Mouse (Mus musculus): ENCODE data around the gene Ddx19b. TPM values are rescaled to one million over a fixed set of nuclear protein-coding genes. Genes with fewer than 3 reads are reported as not detected.
"Not testable (repeated sequence)": the region's sequence is repeated elsewhere in the genome, so short reads cannot be mapped to it uniquely, and the experiment has no call there.

Gene Ddx19b
- polyA plus RNA-seq, 1 experiment from 2014 or later, result 3.8 TPM

DNA sequence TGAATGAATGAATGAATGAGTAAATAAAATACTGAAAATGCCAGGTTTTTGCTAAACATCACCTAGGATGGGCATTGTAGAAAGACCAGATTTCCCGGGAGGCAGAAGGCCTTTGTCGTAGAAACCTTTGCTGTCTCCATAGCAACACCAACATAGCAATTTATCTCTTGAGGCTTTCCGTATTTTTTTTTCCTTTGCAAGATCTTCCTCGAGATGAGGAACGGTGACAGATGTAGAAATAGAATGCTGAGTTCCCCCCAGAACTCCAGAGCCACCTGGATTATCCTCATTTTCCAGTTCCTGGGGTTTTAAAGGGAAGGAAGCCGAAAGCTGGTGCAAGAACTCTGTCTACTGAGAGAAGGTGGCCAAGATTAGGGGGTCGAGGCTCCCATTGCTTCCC lies 66.9 kb downstream of the Ddx19b start:
- no peak overlapping the region for H3K9ac ChIP-seq (ENCODE audit: low read depth, low read length)
- H3K36me3 ChIP-seq (ENCODE audit: control insufficient read depth, insufficient read depth, low read length), result peaks cover 8% of the 10 kb centered on the region; the same call in 1 of the 2 replicates
- no peak overlapping the region for H3K4me2 ChIP-seq
- H3K4me3 ChIP-seq (ENCODE audit: low read depth, low read length), result no peak overlapping the region
- H3K4me1 ChIP-seq (ENCODE audit: control insufficient read depth, insufficient read depth, low read length), result peaks cover 13% of the 10 kb centered on the region
- 69% methylated on average over 7 of the region's 7 CpGs for WGBS (ENCODE audit: insufficient replicate concordance)
- no peak for ATAC-seq (replicated peaks; ENCODE audit: insufficient number of reproducible peaks, low FRiP score, low TSS enrichment)
- no peaks in the 10 kb centered on the region for H3K27me3 ChIP-seq (ENCODE audit: control insufficient read depth, insufficient read depth, low read length)
- no peaks in the 10 kb centered on the region for H3K9me3 ChIP-seq (replicated peaks; ENCODE audit: control insufficient read depth, low read length)
- H3K27ac ChIP-seq (ENCODE audit: low read depth, low read length), result no peak overlapping the region

DNA sequence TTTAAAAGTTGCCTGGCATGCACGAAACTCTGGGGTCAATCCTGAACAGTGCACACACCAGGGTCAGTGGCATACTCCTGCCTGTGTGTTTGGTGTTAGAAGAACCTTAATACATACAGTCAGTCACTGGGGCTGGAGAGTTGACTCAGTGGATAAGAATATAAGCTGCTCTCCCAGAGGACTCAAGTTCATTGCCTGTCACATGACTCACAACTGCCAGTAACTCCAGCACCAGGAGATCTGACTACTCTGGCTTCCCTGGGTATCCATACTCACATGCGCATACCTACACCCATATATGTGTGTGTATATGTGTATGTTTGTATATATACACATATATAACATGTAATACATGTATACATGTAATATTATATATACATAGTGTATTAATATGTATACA lies 68.5 kb downstream of the Ddx19b start:
- Histone ChIP-seq H3K36me3 (ENCODE audit: control insufficient read depth, insufficient read depth, low read length) (peaks cover 8% of the 10 kb centered on the region; the same call in 1 of the 2 replicates), H3K9ac (ENCODE audit: low read depth, low read length) (no peak overlapping the region), H3K4me1 (ENCODE audit: control insufficient read depth, insufficient read depth, low read length) (peaks cover 13% of the 10 kb centered on the region), H3K4me2 (no peak overlapping the region), H3K9me3 (replicated peaks; ENCODE audit: control insufficient read depth, low read length) (no peaks in the 10 kb centered on the region), H3K27me3 (ENCODE audit: control insufficient read depth, insufficient read depth, low read length) (no peaks in the 10 kb centered on the region), H3K4me3 (ENCODE audit: low read depth, low read length) (no peak overlapping the region), H3K27ac (ENCODE audit: low read depth, low read length) (no peak overlapping the region)
- ATAC-seq (replicated peaks; ENCODE audit: insufficient number of reproducible peaks, low FRiP score, low TSS enrichment), result no peak
- WGBS (ENCODE audit: insufficient replicate concordance), result 89% methylated on average over 2 of the region's 2 CpGs

DNA sequence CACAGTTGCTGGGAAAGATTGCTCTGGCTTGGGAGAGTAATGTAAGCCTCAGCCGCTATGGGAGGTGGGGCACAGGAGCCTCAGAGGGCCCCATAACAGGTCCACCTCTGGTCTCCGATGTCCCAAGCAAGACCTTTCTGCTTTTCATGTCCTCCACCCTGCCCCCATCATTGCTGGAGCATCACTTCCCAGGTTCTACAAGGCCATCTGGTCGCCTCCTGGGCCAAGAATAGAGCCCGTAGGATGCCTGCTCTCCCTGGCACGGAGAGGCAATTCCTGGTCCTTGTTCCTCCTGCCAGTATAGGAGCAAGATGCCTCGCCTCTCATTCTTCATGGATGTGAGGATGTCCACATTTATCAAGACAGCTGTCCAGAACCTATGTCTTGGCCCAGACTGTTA lies 71.6 kb downstream of the Ddx19b start:
- WGBS (ENCODE audit: insufficient replicate concordance), result 95% methylated on average over 6 of the region's 6 CpGs
- Histone ChIP-seq H3K9me3 (replicated peaks; ENCODE audit: control insufficient read depth, low read length) (no peaks in the 10 kb centered on the region), H3K36me3 (ENCODE audit: control insufficient read depth, insufficient read depth, low read length) (peaks cover 14% of the 10 kb centered on the region), H3K27ac (ENCODE audit: low read depth, low read length) (no peak overlapping the region), H3K4me1 (ENCODE audit: control insufficient read depth, insufficient read depth, low read length) (peaks cover 3% of the 10 kb centered on the region; the same call in 1 of the 2 replicates), H3K27me3 (ENCODE audit: control insufficient read depth, insufficient read depth, low read length) (no peaks in the 10 kb centered on the region), H3K9ac (ENCODE audit: low read depth, low read length) (no peak overlapping the region), H3K4me2 (no peak overlapping the region), H3K4me3 (ENCODE audit: low read depth, low read length) (no peak overlapping the region)
- ATAC-seq (replicated peaks; ENCODE audit: insufficient number of reproducible peaks, low FRiP score, low TSS enrichment), result no peak

DNA sequence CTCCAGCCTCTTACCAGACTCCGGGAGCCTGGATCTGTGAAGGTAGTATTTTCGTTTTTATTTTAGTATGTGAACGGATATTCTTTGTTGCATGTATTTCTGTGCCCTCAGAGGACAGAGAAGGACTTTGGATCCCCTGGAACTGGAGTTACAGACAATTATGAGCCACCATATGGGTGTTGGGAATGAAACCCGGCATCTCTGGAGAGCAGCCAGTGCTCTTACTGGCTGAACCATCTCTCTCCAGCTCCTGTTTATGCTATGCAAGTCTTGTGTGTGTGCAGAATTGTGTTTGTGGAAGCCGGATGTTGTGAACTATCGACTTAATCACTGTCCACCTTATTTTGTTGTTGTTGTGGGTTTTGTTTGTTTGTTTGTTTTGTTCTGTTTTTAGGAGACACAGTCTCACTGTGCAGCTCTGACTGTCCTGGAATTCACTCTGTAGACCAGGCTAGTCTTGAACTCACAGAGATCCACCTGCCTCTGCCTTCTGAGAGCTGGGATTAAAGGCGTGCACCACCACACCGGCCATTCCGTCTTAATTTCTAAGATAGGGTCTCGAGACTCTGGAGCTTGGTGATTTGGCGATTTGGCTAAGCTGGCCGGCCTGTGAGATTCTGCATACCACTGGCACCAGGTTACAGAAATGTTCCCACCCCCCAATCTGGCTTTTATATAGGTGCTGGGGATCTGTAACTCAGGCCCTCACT lies 72.3 kb downstream of the Ddx19b start:
- Histone ChIP-seq H3K9ac (ENCODE audit: low read depth, low read length) (no peak overlapping the region), H3K9me3 (replicated peaks; ENCODE audit: control insufficient read depth, low read length) (no peaks in the 10 kb centered on the region), H3K4me2 (no peak overlapping the region), H3K27me3 (ENCODE audit: control insufficient read depth, insufficient read depth, low read length) (no peaks in the 10 kb centered on the region), H3K27ac (ENCODE audit: low read depth, low read length) (no peak overlapping the region), H3K4me3 (ENCODE audit: low read depth, low read length) (no peak overlapping the region), H3K36me3 (ENCODE audit: control insufficient read depth, insufficient read depth, low read length) (peaks cover 14% of the 10 kb centered on the region), H3K4me1 (ENCODE audit: control insufficient read depth, insufficient read depth, low read length) (peaks cover 3% of the 10 kb centered on the region; the same call in 1 of the 2 replicates)
- ATAC-seq (replicated peaks; ENCODE audit: insufficient number of reproducible peaks, low FRiP score, low TSS enrichment), result no peak
- WGBS (ENCODE audit: insufficient replicate concordance), result 95% methylated on average over 12 of the region's 12 CpGs

DNA sequence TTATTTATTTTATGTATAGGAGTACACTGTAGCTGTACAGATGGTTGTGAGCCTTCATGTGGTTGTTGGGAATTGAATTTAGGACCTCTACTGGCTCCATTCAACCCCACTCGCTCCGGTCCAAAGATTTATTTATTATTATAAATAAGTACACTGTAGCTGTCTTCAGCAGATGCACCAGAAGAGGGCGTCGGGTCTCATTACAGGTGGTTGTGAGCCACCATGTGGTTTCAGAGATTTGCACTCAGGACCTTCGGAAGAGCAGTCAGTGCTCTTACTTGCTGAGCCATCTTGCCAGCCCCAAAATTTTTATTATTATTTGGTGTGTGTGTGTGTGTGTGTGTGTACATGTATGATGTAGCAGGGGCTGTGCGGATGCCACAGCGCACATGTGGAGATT lies 73.0 kb downstream of the Ddx19b start:
- WGBS (ENCODE audit: insufficient replicate concordance), result 94% methylated on average over 7 of the region's 7 CpGs
- peaks cover 16% of the 10 kb centered on the region for H3K36me3 ChIP-seq (ENCODE audit: control insufficient read depth, insufficient read depth, low read length)
- H3K4me1 ChIP-seq (ENCODE audit: control insufficient read depth, insufficient read depth, low read length); H3K4me2 ChIP-seq; H3K9ac ChIP-seq (ENCODE audit: low read depth, low read length); ATAC-seq (replicated peaks; ENCODE audit: insufficient number of reproducible peaks, low FRiP score, low TSS enrichment); H3K27ac ChIP-seq (ENCODE audit: low read depth, low read length); H3K27me3 ChIP-seq (ENCODE audit: control insufficient read depth, insufficient read depth, low read length); H3K9me3 ChIP-seq (replicated peaks; ENCODE audit: control insufficient read depth, low read length); H3K4me3 ChIP-seq (ENCODE audit: low read depth, low read length): not testable (repeated sequence)

DNA sequence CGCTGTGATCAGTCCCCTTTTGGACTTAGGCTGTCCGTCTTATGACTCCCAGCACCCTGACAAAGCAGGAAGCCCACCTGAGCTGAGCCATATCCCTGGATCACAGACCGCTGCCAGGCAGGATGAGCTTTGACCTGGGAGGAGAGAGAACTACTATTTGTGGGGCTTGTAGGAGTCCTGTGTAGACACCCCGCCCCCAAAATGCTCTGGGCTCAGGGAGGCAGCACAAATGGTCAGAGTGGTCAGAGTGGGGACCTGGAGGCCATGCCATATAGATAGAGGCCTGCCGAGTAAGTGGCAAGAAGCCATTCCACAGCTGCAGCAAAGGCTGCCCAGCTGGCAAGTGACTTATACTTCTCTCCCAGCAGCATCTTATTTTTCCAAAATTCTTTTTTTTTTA lies 73.4 kb downstream of the Ddx19b start:
- H3K27ac ChIP-seq (ENCODE audit: low read depth, low read length), result no peak overlapping the region
- 86% methylated on average over 5 of the region's 5 CpGs for WGBS (ENCODE audit: insufficient replicate concordance)
- H3K4me1 ChIP-seq (ENCODE audit: control insufficient read depth, insufficient read depth, low read length), result peaks cover 3% of the 10 kb centered on the region; the same call in 1 of the 2 replicates
- H3K9ac ChIP-seq (ENCODE audit: low read depth, low read length), result no peak overlapping the region
- ATAC-seq (replicated peaks; ENCODE audit: insufficient number of reproducible peaks, low FRiP score, low TSS enrichment), result no peak
- H3K4me2 ChIP-seq, result no peak overlapping the region
- no peaks in the 10 kb centered on the region for H3K9me3 ChIP-seq (replicated peaks; ENCODE audit: control insufficient read depth, low read length)
- H3K27me3 ChIP-seq (ENCODE audit: control insufficient read depth, insufficient read depth, low read length), result no peaks in the 10 kb centered on the region
- peaks cover 18% of the 10 kb centered on the region for H3K36me3 ChIP-seq (ENCODE audit: control insufficient read depth, insufficient read depth, low read length)
- no peak overlapping the region for H3K4me3 ChIP-seq (ENCODE audit: low read depth, low read length)

DNA sequence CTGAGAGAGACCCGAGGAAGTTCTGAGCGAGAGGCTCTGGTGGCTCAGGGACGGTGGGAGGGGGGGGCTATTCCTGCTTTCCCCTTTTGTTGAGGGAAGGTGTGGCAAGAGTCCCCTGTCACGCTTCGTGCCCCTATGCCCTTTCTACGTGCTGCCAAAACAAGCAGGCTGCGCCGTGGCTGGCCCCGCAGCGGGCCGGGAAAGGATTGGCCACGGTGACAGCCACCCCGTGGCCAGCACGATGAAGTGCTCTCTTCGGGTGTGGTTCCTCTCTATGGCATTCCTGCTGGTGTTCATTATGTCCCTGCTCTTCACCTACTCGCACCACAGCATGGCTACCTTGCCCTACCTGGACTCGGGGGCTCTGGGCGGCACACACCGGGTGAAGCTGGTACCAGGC lies 74.1 kb downstream of the Ddx19b start:
- 84% methylated on average over 19 of the region's 19 CpGs for WGBS (ENCODE audit: insufficient replicate concordance)
- Histone ChIP-seq H3K4me1 (ENCODE audit: control insufficient read depth, insufficient read depth, low read length) (peaks cover 3% of the 10 kb centered on the region; the same call in 1 of the 2 replicates), H3K9me3 (replicated peaks; ENCODE audit: control insufficient read depth, low read length) (no peaks in the 10 kb centered on the region), H3K4me2 (no peak overlapping the region), H3K36me3 (ENCODE audit: control insufficient read depth, insufficient read depth, low read length) (peaks cover 14% of the 10 kb centered on the region), H3K27me3 (ENCODE audit: control insufficient read depth, insufficient read depth, low read length) (no peaks in the 10 kb centered on the region), H3K4me3 (ENCODE audit: low read depth, low read length) (no peak overlapping the region), H3K27ac (ENCODE audit: low read depth, low read length) (no peak overlapping the region), H3K9ac (ENCODE audit: low read depth, low read length) (no peak overlapping the region)
- no peak for ATAC-seq (replicated peaks; ENCODE audit: insufficient number of reproducible peaks, low FRiP score, low TSS enrichment)

DNA sequence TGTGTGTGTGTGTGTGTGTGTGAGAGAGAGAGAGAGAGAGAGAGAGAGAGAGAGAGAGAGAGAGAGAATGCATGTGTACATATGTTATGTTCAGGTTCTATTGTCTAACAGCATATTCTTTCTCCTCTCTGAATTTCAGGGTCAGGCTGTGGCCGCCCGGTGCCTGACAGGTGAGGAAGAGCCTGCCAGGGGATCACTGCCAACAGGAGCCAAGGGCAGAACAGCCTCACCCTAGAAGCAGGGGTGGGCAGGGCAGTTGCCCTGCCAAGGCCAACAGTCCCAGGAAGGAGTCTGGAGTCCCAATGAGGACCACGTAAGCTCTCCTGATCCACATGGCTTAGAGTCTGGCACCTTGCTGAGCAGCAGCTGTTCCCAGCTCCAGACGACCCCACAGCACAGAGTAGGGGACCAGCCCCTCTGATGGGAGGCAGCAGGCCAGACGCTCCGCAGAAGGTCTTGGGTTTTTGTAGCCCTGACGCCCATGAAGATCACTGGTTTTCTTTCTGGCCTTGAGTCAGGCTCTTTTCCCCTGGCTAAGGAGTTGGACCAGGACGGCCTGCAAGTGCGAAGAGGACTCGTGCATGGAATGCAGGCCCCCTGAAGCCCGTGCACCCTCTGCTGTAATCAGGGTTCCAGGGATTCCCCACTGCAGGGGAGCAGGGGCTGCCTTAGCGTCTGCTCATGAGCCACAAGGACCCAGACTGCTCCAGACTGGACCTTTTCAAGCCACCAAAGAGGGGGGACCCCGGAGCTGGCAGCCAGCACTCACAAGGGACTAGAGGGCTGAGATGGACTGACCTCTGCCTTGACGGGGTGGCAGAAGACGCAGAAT lies 74.7 kb downstream of the Ddx19b start:
- no peaks in the 10 kb centered on the region for H3K9me3 ChIP-seq (replicated peaks; ENCODE audit: control insufficient read depth, low read length)
- ATAC-seq (replicated peaks; ENCODE audit: insufficient number of reproducible peaks, low FRiP score, low TSS enrichment), result no peak
- no peak overlapping the region for H3K9ac ChIP-seq (ENCODE audit: low read depth, low read length)
- no peaks in the 10 kb centered on the region for H3K27me3 ChIP-seq (ENCODE audit: control insufficient read depth, insufficient read depth, low read length)
- peaks cover 3% of the 10 kb centered on the region; the same call in 1 of the 2 replicates for H3K4me1 ChIP-seq (ENCODE audit: control insufficient read depth, insufficient read depth, low read length)
- no peak overlapping the region for H3K27ac ChIP-seq (ENCODE audit: low read depth, low read length)
- peaks cover 10% of the 10 kb centered on the region; the same call in 1 of the 2 replicates for H3K36me3 ChIP-seq (ENCODE audit: control insufficient read depth, insufficient read depth, low read length)
- no peak overlapping the region for H3K4me3 ChIP-seq (ENCODE audit: low read depth, low read length)
- H3K4me2 ChIP-seq, result no peak overlapping the region
- 82% methylated on average over 15 of the region's 15 CpGs for WGBS (ENCODE audit: insufficient replicate concordance)

Measured in heart, embryonic 11.5 days (tissue).